Mouse (Mus musculus): Measurements from ENCODE around the gene Epo.
A peak's percentile ranks its signal among the peaks of the same experiment; 100 is the strongest.

The Epo gene

GRCm38 (mm10) chr5:137518436-137518835 is 14.6 kb downstream of the Epo start, which contains the start of gene Gigyf1:
Gene Gigyf1 (plus strand): TSS chr5:137518548.
- DNase-seq = peak in 1 of 2 experiments; percentile 55

DNA sequence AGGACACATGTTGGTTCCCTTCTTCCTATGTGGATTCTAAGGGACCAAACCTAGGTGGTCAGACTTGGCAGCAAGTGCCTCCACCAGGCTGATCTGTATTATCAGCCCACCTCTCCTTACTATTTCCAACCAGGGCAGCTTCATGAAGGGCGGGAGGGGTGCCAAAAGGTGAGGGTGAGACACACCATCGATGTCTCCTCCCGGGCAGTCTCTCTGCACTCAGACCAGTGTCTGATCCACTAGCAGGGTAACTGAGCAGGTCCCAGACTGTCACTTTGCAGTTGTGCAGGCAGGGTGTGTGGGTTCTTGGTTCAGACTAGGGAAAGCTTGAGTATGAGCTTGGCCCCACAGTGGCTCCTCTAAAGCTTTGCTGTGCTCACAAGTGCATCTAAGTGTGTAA is 18.2 kb downstream of the Epo start:
- no peak for DNase-seq

GRCm38 (mm10) chr5:137513951-137514721 is 18.9 kb downstream of the Epo start:
- DNase-seq = no peak

DNA sequence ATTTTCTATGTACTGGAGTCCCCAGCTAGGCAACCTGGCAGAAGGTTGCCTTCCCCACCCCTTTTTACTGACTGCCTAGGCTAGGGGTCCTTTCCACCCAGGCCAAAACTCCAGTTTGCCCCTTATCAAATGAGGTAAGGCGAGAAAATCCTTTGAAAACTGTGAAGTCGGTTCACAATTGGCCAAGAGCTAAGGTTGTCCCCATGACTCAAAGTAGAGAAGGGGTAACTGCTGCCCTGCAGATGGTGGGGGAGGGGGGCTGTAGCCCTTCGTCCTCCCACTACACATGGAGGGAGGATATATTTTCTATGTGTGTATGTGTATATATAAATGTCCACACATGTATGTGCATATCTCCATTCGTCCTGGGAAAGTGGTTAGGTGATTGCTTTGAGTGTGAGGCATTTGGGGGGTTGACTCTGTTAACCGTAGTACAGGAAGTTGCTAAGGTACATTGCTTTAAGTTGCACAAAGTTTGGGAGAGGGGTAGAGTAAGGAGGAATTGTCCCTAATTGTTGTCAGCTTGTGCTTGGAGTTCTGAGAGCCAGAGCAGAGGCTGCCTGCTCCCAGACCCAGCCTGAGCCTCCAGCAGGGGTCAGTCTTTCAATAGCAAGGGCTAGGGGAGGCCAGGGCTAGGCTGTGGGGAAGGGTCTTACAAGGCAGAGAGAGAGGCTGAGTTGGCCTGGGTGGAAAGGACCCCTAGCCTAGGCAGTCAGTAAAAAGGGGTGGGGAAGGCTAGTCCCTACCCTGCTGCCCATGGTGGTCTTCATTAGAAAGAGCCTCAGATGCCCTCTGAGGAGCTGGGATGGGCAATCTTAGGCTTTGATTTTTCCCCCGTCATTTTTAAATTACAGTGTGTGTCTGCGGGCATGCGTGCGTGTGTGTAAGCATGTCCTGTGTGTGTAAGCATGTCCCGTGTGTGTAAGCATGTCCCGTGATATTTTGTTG is 19.9 kb downstream of the Epo start:
- DNase-seq = peak in 1 of 2 experiments; percentile 50

DNA sequence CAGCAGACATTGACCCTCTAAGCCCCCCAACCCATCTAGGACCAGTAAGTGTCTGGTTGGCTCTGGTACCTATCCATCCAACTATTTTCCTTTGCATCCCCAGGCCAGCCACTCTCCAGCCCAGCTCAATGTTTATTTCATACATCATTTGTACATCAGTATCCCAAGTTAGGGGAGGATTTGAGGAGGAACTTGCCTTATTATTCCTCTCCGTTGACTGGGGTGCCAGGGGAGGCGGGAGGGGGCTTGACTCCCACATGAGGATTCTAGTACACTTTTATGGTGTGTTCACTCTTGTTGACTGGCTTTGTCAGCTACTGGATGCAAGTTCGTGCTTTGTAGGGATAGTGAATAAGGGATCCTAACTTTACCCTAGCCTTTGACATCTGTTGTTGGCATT is 21.3 kb downstream of the Epo start:
- DNase-seq = no peak

DNA sequence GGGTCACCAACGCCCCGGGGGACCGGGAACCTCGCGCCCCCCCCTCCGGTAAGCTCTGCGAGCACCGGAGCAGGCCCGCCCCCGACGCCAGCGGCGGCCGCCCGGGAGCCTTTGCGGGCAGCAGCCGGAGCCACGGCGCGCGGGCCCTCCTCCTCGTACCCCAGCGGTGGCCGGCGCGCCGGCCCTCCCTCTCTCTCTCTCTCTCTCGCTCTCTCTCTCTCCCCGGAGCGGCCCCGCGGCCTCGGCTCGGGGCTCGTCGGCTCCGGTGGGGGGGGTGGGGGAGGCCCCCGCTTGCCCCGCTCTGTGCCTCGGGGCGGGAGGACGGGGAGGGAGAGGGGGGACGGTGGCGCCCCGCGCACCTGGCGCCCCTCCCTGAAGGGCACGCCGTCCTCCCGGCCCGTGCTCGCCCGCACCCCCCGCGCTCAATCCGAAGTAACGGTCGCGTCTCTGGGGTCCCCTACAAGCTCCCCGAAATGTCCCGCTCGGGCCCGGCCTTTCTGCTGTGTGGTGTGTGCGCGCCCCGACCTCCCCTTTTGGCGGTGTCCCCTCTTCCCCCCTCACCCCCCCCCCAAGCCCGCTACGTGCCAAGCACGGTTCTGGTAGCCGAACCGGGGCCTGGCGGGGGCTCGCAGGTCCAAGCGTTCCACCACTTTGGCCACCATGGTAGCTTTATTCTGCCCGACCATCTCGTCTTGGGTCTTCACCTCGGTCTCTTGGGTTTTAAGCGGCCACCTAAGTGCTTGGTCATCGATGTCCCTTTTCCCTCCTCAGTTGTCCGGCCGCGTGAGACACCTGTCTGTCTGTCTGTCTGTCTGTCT is 22.3 kb downstream of the Epo start:
- DNase-seq = no peak

GRCm38 (mm10) chr5:137510014-137510501 is 23.0 kb downstream of the Epo start:
- peak; percentile 83 to 88 for DNase-seq

GRCm38 (mm10) chr5:137504041-137504440 is 29.0 kb downstream of the Epo start:
- no peak for DNase-seq

GRCm38 (mm10) chr5:137502667-137503110 is 30.4 kb downstream of the Epo start:
- DNase-seq = peak; percentile 92 to 95

- DNase-seq = peak; percentile 100
These were observed 31.1 kb downstream of the Epo start, which contains the start of gene Pop7 for GRCm38 (mm10) chr5:137501709-137502666. Gene Pop7 (minus strand): TSS chr5:137502518.

DNA sequence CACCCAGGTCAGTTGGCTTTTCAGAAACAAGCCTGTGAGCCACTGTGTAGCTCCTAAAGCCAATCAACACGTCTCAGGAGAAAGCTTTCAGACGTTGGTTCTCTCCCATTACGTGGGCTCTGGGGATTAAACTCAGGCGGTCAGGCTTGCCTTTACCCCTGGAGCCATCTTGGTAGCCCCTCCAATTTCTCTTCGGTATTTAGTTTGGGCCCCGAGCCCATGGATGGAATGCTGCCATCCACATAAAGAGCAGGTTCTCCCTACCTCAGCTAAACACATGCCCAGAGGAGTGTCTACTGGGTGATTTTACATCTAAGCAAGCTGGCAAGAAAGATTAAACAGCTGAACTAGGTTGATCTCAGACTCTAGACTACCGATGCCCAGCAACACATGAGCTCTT is 32.9 kb downstream of the Epo start:
- no peak for DNase-seq

GRCm38 (mm10) chr5:137493831-137494230 is 39.2 kb downstream of the Epo start:
- DNase-seq = peak; percentile 32 to 75

DNA sequence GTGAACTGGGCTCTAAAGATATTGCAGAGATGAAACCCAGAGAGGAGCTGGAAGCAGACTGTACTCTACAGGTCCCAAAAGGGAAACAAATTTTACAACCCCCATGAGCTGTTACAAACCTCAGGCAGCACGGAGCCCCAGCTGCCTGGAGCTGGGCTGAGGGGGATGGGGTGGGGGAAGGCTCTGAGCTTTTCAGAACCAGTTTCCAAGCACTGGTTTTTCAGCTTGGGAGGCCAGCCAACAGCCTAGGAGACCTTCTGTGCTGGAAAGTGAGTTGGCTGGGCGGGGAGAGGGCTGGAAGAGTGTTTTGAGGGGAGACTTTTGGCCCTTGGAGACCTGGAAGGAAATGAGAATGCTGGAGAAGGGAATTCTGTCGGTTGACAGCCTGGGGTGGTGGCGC is 41.5 kb downstream of the Epo start:
- DNase-seq = peak; percentile 22 to 67

GRCm38 (mm10) chr5:137487616-137488015 is 45.4 kb downstream of the Epo start:
- no peak for DNase-seq

DNA sequence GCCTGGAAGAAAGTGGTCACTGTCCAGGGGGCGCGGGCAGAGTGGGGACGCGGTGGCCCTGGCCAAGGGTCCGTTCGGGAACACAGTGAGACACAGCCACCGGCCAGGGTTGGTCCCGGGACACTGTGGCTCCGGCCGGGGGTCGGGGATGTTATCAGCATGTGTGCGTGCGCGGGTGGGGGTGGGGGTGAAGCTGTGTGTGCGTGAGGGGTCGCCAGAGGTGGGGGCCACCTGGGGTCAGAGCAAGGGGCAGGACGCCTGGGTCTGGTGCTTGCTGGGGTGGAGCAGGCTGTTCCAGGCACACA is 47.2 kb downstream of the Epo start:
- DNase-seq = no peak

- no peak for DNase-seq
These were observed 47.8 kb downstream of the Epo start for GRCm38 (mm10) chr5:137485071-137485850.

DNA sequence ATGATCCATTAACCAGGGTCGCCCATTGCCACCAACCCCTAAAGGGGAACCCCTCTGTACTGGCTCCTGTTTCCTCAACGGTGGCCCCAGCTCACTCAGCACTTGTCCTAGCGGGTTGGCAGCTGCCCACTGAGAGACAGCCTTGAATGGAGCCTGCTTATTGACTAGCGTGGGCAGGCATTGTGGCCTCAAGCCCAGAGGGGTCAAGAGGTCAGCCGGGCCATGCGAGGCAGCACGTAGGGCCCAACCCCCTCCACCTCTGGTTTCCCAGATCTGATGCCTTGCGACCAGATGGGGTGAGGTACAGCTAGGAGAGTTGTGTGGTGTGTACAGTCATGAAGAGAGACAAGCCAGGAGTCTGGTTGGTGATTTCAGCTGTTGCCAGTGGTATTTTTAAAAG is 51.1 kb downstream of the Epo start:
- peak; percentile 8 to 34 for DNase-seq

DNA sequence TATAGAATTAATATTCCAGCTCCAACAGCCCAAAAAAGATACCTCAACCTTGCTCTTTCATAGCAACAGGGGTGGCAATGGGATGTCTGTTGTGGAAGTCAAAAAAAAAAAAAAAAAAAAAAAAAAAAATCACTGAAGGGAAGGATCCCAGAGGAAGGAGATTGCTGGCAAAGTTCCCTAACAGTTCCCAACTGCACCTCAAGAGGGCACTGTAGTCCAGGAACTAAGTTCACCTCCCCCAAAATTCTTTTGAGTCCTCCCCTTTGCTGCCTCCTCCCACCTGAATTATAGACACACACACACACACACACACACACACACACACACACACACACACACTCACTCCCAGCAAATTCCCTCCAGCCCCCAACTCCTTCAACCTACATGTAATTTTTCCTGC is 51.9 kb downstream of the Epo start:
- peak; percentile 75 to 86 for DNase-seq

DNA sequence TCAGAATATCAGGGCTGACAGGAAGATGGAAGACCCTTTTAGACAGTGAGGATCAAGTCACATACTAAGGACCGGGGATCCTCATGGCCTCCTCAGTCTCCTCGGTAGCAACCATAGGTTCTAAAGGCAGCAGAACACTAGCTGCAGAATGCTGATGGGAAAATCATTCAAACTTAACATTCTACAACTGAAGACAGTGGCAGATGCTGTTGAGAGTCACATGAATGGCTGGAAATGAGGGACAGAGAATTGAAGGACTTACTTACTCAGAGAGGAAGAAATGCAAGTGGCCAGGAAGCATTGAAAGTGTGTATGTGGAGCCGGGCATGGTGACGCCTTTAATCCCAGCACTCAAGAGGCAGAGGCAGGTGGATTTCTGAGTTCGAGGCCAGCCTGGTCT is 56.1 kb downstream of the Epo start, which contains the start of gene Zan:
Gene Zan, minus strand, starts transcription at position 101 of the 400 bp plus-strand sequence.
- no peak for DNase-seq

DNA sequence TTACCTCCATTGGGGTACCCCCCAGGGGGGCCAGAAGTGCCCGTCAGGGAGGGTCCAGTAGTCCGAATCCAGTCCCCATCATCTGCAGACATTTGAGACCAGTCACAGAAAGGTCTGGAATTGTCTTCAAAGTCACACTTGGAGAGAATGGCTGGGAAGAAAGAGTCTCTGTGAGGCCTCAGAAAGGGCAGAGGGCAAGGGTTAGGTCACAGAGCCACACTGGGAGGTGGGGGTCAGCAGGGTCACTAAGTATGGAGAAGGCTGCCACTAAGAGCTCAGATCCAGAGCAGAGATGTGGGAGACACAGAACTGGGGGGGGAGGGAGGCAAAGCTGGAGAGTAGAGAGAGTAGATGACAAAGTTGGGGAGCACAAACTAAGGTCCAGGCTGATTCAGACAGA is 58.7 kb downstream of the Epo start:
- DNase-seq = no peak

All from lung, postnatal 4 days (tissue).